ENCODE assay signal across 11 mouse cellular contexts in genomic region chr1:177708583-177709055, GRCm38 (mm10). TPM values are rescaled to one million over a fixed set of nuclear protein-coding genes. Genes with fewer than 3 reads are reported as not detected.
DNase-seq lines count a peak whose midpoint lies in the region; ATAC-seq lines count a peak whose summit lies in the region.
"Had no signal": no experiment of that assay in that cellular context is flagged by ENCODE, and none has a peak within 500 bp of the region (broad histone marks: within the 10 kb centered on the region; RNA-seq: fewer than 3 reads in every experiment).

No protein-coding gene starts in this region.

- peak; percentile 14 to 75 for DNase-seq in adrenal gland, adult (ENCODE audit: inconsistent age in 2 of 2, low spot score in 1 of 2)
- no peak for DNase-seq in adrenal gland, postnatal 4 days (ENCODE audit: low spot score in 2 of 2)
- peak; percentile 64 for DNase-seq in urinary bladder, postnatal 14 days (ENCODE audit: low spot score)
- no peak for DNase-seq in urinary bladder, adult 2 months (ENCODE audit: low spot score)
- DNase-seq in large intestine, adult 2 months (ENCODE audit: low read depth, low spot score): peak; percentile 65
- no peak for DNase-seq in hindbrain, embryonic 10.5 days (ENCODE audit: low spot score)
- no peak for DNase-seq in layer of hippocampus, adult 18-20 months (ENCODE audit: low spot score in 2 of 2)
- DNase-seq: retina, postnatal 1 day had no signal

- H3K27ac ChIP-seq in hindbrain, embryonic 10.5 days: no peak overlapping the region; the same call in 1 of the 2 replicates

- no peak for ATAC-seq in megakaryocyte-erythroid progenitor cell, adult 5-6 weeks (replicated peaks; ENCODE audit: low FRiP score, low TSS enrichment, poor library complexity, severe bottlenecking)

- peaks cover 6% of the 10 kb centered on the region; the same call in 1 of the 2 replicates for H3K9me3 ChIP-seq in hindbrain, embryonic 10.5 days

- no peak overlapping the region for H3K4me3 ChIP-seq in hindbrain, embryonic 10.5 days

- H3K27me3 ChIP-seq in hindbrain, embryonic 10.5 days (ENCODE audit: insufficient read depth, poor library complexity, severe bottlenecking): no peaks in the 10 kb centered on the region

- H3K36me3 ChIP-seq in hindbrain, embryonic 10.5 days: no peaks in the 10 kb centered on the region

- H3K4me1 ChIP-seq in hindbrain, embryonic 10.5 days (replicated peaks): no peaks in the 10 kb centered on the region

- WGBS in large intestine, adult 2 months: 14% methylated on average over 4 of the region's 4 CpGs
- 73% methylated on average over 4 of the region's 4 CpGs for WGBS in hindbrain, embryonic 10.5 days

RNA-seq across cellular contexts. Expression of gene 1700016C15Rik, which starts 21.0 kb away (rescaled TPM):
- total RNA-seq in adrenal gland, postnatal 4 days (2021): not detected
- polyA plus RNA-seq in urinary bladder, adult 2 months (2012; rRNA removed): 0.14 and 0.19 TPM in 2 replicates
- 0.35 and 1.6 TPM in 2 replicates for polyA plus RNA-seq in large intestine, adult 2 months (2012; rRNA removed)
- not detected in 2 replicates for polyA plus RNA-seq in hindbrain, embryonic 10.5 days (2016; fragmentation: Nextera tagmentation; extraction: Ambion mirVana)
- not detected for total RNA-seq in layer of hippocampus, adult 18-20 months (2021)
- total RNA-seq in megakaryocyte-erythroid progenitor cell, adult 5-6 weeks (2014; fragmentation: Nextera tagmentation): not detected in 2 replicates
- not detected in 2 replicates for total RNA-seq in megakaryocyte-erythroid progenitor cell, adult 5-6 weeks (2017)
- polyA plus RNA-seq: frontal cortex, adult 2 months; liver, embryonic 16.5 days had no signal

Comparison
In these comparisons a context has a peak if more than half of its experiments do, and no peak if none do; other contexts are left out.
1. DNase-seq: peak in adrenal gland, adult (2 of 2), urinary bladder, postnatal 14 days (single experiment) and large intestine, adult 2 months (single experiment); none in adrenal gland, postnatal 4 days (0 of 2), urinary bladder, adult 2 months (single experiment), hindbrain, embryonic 10.5 days (single experiment) and layer of hippocampus, adult 18-20 months (0 of 2).